In the genomic region with DNA sequence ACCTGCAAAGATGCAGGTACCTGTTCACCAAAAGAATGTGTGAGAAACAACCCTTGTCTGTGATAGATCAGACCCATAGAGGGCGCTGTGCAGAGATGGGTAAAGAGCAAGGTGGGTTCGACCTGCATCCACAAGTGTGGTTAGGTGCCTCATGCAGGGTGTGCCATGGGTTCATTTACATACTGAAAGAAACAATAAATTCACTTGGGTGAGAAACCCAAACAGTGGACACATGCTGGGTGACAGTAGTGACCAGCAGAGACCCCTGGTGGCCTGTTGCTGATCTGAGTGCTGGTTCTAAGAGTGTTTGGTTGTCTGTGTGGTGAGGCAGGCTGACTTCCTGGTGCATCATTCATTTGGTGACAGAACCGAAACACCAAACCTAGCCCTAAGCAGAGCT, we compare ENCODE assay signal across 9 mouse cellular contexts. TPM values are rescaled to one million over a fixed set of nuclear protein-coding genes. Genes with fewer than 3 reads are reported as not detected.
DNase-seq lines count a peak whose midpoint lies in the region; ATAC-seq and TF ChIP-seq lines count a peak whose summit lies in the region.
"Had no signal": no experiment of that assay in that cellular context is flagged by ENCODE, and none has a peak within 500 bp of the region (broad histone marks: within the 10 kb centered on the region; RNA-seq: fewer than 3 reads in every experiment).

No protein-coding gene starts in this region.

- no peaks in the 10 kb centered on the region for H3K9me3 ChIP-seq in midbrain, embryonic 13.5 days

- no peak overlapping the region for H3K4me3 ChIP-seq in heart, adult 2 months
- H3K4me3 ChIP-seq in thymus, adult 2 months (ENCODE audit: control insufficient read depth, insufficient read depth, low read length), result no peak overlapping the region
- no peak overlapping the region for H3K4me3 ChIP-seq in midbrain, embryonic 13.5 days (replicated peaks)
- H3K4me3 ChIP-seq: erythroblast, embryonic 14.5 days had no signal

- no peak for TF ChIP-seq POLR2A in heart, adult 2 months (IDR thresholded peaks at IDR 0.05; ENCODE audit: insufficient read depth, low read depth, low read length)
- TF ChIP-seq POLR2A in thymus, adult 2 months (IDR thresholded peaks at IDR 0.05; ENCODE audit: control insufficient read depth, extremely low read depth, insufficient read depth, low read length, poor library complexity), result no peak

- no peak for TF ChIP-seq EP300 in heart, adult 2 months (IDR thresholded peaks at IDR 0.05; ENCODE audit: insufficient read depth, low read depth, low read length)

- no peak for ATAC-seq in midbrain, embryonic 13.5 days

- DNase-seq in heart, adult 2 months, result peak in 1 of 2 experiments; percentile 48
- DNase-seq in heart, adult 9 months (ENCODE audit: low spot score in 2 of 2), result no peak
- no peak for DNase-seq in thymus, adult 2 months
- DNase-seq in thymus, postnatal 36 days, result no peak
- DNase-seq in kidney, postnatal 10 days, result peak; percentile 71
- DNase-seq in splenic B cell, adult 2 months (ENCODE audit: low read depth, low spot score), result peak; percentile 75
- no peak for DNase-seq in layer of hippocampus, adult 9-11 months

- H3K4me2 ChIP-seq in midbrain, embryonic 13.5 days (replicated peaks), result no peak overlapping the region

- WGBS in heart, adult 2 months, result 45% methylated on average over 3 of the region's 3 CpGs
- 64% methylated on average over 3 of the region's 3 CpGs for WGBS in thymus, adult 2 months
- WGBS in midbrain, embryonic 13.5 days, result 77% methylated on average over 3 of the region's 3 CpGs

- peak; percentile 69 for TF ChIP-seq CTCF in heart, adult 2 months (IDR thresholded peaks at IDR 0.05)
- TF ChIP-seq CTCF in thymus, adult 2 months (IDR thresholded peaks at IDR 0.05; ENCODE audit: borderline replicate concordance, control insufficient read depth, extremely low read depth, insufficient read depth, low read length, poor library complexity), result peak; percentile 61; the same call in 1 of the 2 replicates

- no peaks in the 10 kb centered on the region for H3K79me2 ChIP-seq in heart, adult 2 months (replicated peaks; ENCODE audit: control insufficient read depth, insufficient read depth, low read length)

- peaks cover 5% of the 10 kb centered on the region for H3K4me1 ChIP-seq in heart, adult 2 months (ENCODE audit: control insufficient read depth, insufficient read depth, low read length)
- H3K4me1 ChIP-seq in thymus, adult 2 months (replicated peaks; ENCODE audit: control insufficient read depth, insufficient read depth, low read length), result peaks cover 5% of the 10 kb centered on the region
- H3K4me1 ChIP-seq in midbrain, embryonic 13.5 days (replicated peaks), result peaks cover 29% of the 10 kb centered on the region

- no peaks in the 10 kb centered on the region for H3K36me3 ChIP-seq in heart, adult 2 months (ENCODE audit: control insufficient read depth, insufficient read depth, low read length)
- H3K36me3 ChIP-seq in thymus, adult 2 months (ENCODE audit: control insufficient read depth, insufficient read depth, low read length), result no peaks in the 10 kb centered on the region
- no peaks in the 10 kb centered on the region for H3K36me3 ChIP-seq in splenic B cell, adult 2 months (ENCODE audit: control insufficient read depth, insufficient read depth, low read length, poor library complexity, severe bottlenecking)
- peaks cover 10% of the 10 kb centered on the region for H3K36me3 ChIP-seq in midbrain, embryonic 13.5 days

- intact Hi-C loops in heart, adult 2 months (cut with DNase I), result loop anchor here (5.0 kb wide), 1 partner anchor 111 kb away; no protein-coding TSS in a partner anchor

- H3K9ac ChIP-seq in heart, adult 2 months (ENCODE audit: low read depth, low read length), result no peak overlapping the region
- no peak overlapping the region for H3K9ac ChIP-seq in midbrain, embryonic 13.5 days (replicated peaks)

- no peaks in the 10 kb centered on the region for H3K27me3 ChIP-seq in heart, adult 2 months (ENCODE audit: control insufficient read depth, insufficient read depth, low read length)
- H3K27me3 ChIP-seq in thymus, adult 2 months (ENCODE audit: control insufficient read depth, insufficient read depth, low read length), result no peaks in the 10 kb centered on the region; the same call in 1 of the 2 replicates
- no peaks in the 10 kb centered on the region for H3K27me3 ChIP-seq in splenic B cell, adult 2 months (ENCODE audit: control insufficient read depth, insufficient read depth, low read length, poor library complexity, severe bottlenecking)
- H3K27me3 ChIP-seq in midbrain, embryonic 13.5 days, result peaks cover 20% of the 10 kb centered on the region

- no peak overlapping the region for H3K27ac ChIP-seq in heart, adult 2 months
- no peak overlapping the region for H3K27ac ChIP-seq in thymus, adult 2 months (ENCODE audit: control insufficient read depth, insufficient read depth, low read length)
- no peak overlapping the region for H3K27ac ChIP-seq in midbrain, embryonic 13.5 days

RNA-seq across cellular contexts. Expression of gene S1pr3, which starts 5.0 kb away (rescaled TPM):
- 10 to 100 TPM; 12.2 to 16.4 TPM for total RNA-seq in heart, adult 2 months (2021)
- polyA plus RNA-seq in heart, adult 2 months (2012; rRNA removed), result 16.3 and 25.5 TPM in 2 replicates
- polyA plus RNA-seq in thymus, adult 2 months (2012; rRNA removed), result 16.7 and 18.1 TPM in 2 replicates
- polyA plus RNA-seq in midbrain, embryonic 13.5 days (2015; fragmentation: Nextera tagmentation; extraction: Ambion mirVana), result 10.2 and 10.4 TPM in 2 replicates

Comparison
In these comparisons a context has a peak if more than half of its experiments do, and no peak if none do; other contexts are left out.
1. DNase-seq: peak in kidney, postnatal 10 days (single experiment) and splenic B cell, adult 2 months (single experiment); none in heart, adult 9 months (0 of 2), thymus, adult 2 months (single experiment), thymus, postnatal 36 days (0 of 2) and layer of hippocampus, adult 9-11 months (single experiment).